Mouse (Mus musculus) urinary bladder, postnatal 25 days (tissue): Measurements from ENCODE around the gene Tprn.

Experiments used
- DNase-seq: peaks from one replicate; pipeline ENCODE4 v3.0.0; 2022; ENCODE audit warnings: low spot score

Tprn gene

GRCm38 (mm10) chr2:25262291-25262767 is at the start of gene Tprn:
TSS of gene Tprn (plus strand) at chr2:25262618.
- peak; percentile 85 for DNase-seq

GRCm38 (mm10) chr2:25213266-25213865 is 49.1 kb upstream of the Tprn start:
- DNase-seq, result no peak

DNA sequence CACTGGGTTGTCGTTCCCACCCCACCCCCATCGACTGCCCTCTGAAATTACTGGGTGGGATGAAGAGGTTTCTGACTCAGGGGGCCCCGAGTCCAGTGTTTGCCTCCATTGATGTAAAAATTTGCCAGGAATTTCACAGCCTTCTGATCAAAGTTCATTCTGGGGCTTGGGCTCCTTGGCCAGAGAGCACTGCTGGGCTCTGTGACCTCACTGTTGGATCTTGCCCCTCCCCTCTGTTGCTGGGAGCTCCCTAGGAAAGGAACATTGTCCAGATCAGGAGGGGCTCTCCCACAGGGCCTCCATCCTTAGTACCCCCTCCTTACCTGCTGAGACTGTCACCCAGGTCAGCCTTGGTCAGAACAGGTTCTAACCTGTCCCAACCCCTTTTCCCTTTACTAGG is 48.0 kb upstream of the Tprn start, which contains the start of gene Stpg3:
Gene Stpg3, minus strand, starts transcription at position 194 of the 400 bp plus-strand sequence.
- DNase-seq, result no peak

GRCm38 (mm10) chr2:25217666-25218065 is 44.8 kb upstream of the Tprn start:
- no peak for DNase-seq

GRCm38 (mm10) chr2:25218445-25218844 is 44.0 kb upstream of the Tprn start, which contains the start of gene Fam166a:
TSS of gene Fam166a (plus strand) at chr2:25218745.
- no peak for DNase-seq

DNA sequence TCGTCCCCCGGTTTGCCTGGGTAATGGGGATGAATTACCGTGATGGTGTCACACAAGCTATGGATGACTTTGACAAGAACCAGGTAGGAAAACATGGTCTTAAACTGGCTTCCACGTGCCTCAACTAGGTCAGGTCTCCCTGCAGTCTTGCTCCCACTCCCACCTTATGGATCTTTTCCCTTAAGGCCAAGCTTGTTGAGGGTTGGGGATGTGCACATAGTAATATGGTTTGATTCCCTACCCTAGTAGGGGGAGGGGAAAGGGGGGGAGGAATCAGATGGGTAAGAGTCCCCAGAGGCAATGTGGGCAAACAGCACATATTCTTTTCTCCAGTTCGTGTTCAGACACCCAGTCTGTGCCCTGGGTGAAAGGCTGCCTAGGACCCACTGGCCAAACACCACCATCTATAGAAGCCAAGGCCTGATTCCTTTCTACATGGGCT is 41.1 kb upstream of the Tprn start:
- no peak for DNase-seq

- DNase-seq, result peak; percentile 80
Observed at GRCm38 (mm10) chr2:25223681-25224491, 38.5 kb upstream of the Tprn start.

- DNase-seq, result no peak
Observed at GRCm38 (mm10) chr2:25224492-25224765, 38.0 kb upstream of the Tprn start, which contains the start of gene Tubb4b. TSS of gene Tubb4b (minus strand) at chr2:25224702.

GRCm38 (mm10) chr2:25224766-25225752 is 37.4 kb upstream of the Tprn start:
- peak; percentile 84 for DNase-seq

GRCm38 (mm10) chr2:25225811-25226379 is 36.5 kb upstream of the Tprn start:
- no peak for DNase-seq

GRCm38 (mm10) chr2:25226864-25227263 is 35.6 kb upstream of the Tprn start:
- DNase-seq, result no peak

DNA sequence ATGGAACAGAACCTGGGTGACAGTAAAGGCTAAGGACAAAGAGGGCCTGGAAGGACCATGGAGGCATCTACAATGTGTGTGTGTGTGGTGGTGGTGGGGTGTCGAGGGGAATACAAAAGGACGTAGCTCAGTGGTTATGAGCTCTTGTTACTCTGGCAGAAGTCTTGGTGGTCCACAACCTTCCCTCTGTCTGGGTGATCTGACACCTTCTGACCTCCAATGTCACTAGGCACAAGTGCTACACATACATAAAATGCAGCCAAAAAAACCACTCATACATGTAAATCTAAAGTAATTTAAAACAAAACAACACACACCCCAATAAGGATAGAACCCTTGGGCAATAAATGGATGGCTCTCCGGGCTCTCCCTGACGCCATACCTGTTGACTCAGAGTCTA is 35.0 kb upstream of the Tprn start:
- no peak for DNase-seq

DNA sequence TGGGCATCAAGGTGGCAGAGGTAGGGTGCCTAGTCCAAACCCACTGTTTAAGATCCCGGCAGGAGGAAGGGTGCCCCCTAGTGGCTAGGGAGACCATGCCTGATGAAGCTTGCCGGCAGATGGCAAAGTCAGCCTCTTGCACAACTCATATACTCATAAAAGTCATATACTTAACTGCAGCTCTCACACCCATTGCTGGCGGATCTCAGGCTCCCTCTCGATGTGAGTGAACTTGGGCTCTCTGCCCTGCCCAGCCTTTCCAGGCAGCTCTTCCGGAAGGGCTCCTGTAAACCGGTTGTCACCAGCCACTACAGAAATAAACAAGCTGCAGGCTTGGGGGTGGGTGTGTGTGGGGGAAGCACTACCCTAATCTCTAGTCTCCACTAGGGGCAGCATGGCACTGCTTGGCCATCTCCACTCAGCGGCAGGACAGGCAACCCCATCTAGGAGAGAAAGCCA is 34.0 kb upstream of the Tprn start:
- DNase-seq, result peak; percentile 92

GRCm38 (mm10) chr2:25228995-25229530 is 33.4 kb upstream of the Tprn start:
- DNase-seq, result no peak

DNA sequence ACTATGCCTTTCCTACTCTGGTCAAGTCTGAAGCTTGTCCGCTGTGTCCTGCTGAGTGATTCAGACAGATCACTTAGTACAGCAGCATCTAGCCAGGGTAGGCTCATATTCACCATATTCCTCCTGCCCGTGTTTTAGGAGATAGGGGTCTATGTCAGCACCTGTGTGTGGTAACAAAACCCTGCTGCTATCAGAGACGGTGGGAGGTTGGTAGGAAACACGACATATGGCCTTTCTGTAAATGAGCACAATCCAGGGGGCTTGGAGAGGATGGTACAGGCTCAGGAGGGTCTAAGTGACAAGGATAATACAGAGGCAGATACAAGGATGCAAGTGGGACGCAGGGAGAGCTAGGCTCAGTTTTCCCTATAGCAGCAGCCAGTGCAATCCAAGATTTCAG is 32.8 kb upstream of the Tprn start:
- DNase-seq, result no peak

DNA sequence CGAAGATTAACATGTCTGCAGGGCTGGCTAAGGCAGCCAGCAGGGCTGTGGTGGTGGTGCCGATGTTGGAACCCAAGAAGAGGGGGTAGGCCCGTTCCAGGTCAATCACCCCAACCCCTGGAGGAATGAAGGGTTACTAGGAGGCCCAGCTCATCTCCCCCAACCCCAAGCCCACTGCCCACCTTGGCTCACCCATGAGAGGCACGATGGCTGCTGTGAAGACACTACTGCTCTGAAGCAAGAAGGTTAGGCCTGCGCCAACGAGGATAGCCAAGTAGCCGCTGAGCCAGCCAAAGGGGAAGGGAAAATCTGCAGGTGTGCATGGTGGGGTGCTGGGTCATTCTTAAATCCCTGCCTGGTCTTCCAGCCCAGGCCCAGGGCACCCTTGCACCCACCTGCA is 31.8 kb upstream of the Tprn start:
- no peak for DNase-seq

- no peak for DNase-seq
Observed at GRCm38 (mm10) chr2:25231038-25231437, 31.4 kb upstream of the Tprn start.

GRCm38 (mm10) chr2:25233421-25233820 is 29.0 kb upstream of the Tprn start:
- no peak for DNase-seq

DNA sequence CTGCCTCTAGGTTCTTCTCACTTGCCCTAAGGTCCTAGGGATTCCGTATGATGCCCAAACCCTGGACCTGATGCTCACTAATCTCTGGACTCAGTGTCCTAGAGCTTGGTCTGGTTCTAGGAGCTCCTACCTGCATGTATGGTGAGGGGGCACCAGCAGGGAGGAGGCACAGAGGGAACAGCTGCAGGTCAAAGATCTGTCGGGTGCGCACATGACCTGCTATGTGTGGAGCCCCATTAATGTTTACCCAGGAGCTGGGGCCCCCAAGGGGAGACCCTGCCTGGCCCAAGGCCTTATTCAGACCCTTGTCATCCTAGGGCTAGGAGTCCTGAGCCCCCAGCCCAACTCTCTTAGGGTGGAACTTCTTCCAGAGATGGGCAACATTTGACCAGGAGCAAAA is 28.4 kb upstream of the Tprn start, which contains the start of gene Slc34a3:
Gene Slc34a3, minus strand, starts transcription at position 315 of the 400 bp plus-strand sequence.
- no peak for DNase-seq

DNA sequence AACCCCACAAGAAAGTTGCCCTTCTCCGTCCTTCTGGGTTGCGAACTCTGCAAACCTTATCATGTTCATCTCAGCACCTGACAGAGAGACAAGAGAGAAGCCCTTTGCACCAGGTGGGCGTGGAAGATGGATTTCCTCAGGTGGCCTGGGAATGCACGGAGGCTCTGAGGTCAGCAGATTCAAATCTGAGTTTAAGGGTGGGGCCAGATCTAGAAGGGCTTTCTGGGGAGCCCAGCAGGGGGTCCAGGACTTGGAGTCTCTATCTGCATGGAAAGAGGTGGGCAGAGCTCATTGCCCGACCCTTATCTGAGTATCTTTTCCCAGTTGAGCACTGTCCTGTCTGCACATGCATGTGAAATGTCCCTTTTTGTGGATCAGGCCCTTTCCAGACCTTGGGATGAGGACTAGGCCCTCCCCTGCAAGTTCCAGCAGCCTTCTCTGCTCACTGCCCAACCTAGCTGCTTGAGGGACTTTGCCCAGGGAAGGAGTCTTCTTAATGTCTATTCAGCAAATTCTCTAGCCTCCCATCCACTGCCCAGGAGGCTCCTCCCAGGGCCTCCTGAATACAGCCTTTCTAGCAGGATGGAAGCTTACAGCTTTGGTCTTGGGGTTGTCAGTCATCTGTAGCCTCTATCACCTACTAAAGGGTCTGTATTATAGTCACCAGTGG is 27.7 kb upstream of the Tprn start:
- no peak for DNase-seq

- DNase-seq, result no peak
Observed at GRCm38 (mm10) chr2:25236614-25237013, 25.8 kb upstream of the Tprn start, which contains the start of gene Rnf224. TSS of gene Rnf224 (minus strand) at chr2:25236787.
